Mouse (Mus musculus) right cerebral cortex, postnatal 4 days (tissue): ENCODE measurements around the gene Rbfox2.
A peak's percentile ranks its signal among the peaks of the same experiment; 100 is the strongest.
"Not testable (repeated sequence)": the region's sequence is repeated elsewhere in the genome, so short reads cannot be mapped to it uniquely, and the experiment has no call there.

Source experiments
- DNase-seq: peaks from one replicate; pipeline ENCODE4 v3.0.0-alpha.2; 2022

Rbfox2 gene

GRCm38 (mm10) chr15:77306547-77307261 is at the start of gene Rbfox2:
TSS of gene Rbfox2 (minus strand) at chr15:77307004.
- DNase-seq = peak; percentile 91

GRCm38 (mm10) chr15:77356248-77356810 is 49.5 kb upstream of the Rbfox2 start:
- no peak for DNase-seq

GRCm38 (mm10) chr15:77354848-77355551 is 48.2 kb upstream of the Rbfox2 start:
- DNase-seq = no peak

GRCm38 (mm10) chr15:77354496-77354847 is 47.7 kb upstream of the Rbfox2 start:
- no peak for DNase-seq

GRCm38 (mm10) chr15:77353764-77354163 is 47.0 kb upstream of the Rbfox2 start:
- DNase-seq = no peak

GRCm38 (mm10) chr15:77352863-77353262 is 46.1 kb upstream of the Rbfox2 start:
- DNase-seq = no peak

- DNase-seq = no peak
These were observed 43.3 kb upstream of the Rbfox2 start for GRCm38 (mm10) chr15:77350117-77350516.

GRCm38 (mm10) chr15:77348146-77348545 is 41.3 kb upstream of the Rbfox2 start:
- DNase-seq = no peak

- DNase-seq = no peak
These were observed 37.6 kb upstream of the Rbfox2 start for GRCm38 (mm10) chr15:77344127-77345125.

- peak; percentile 79 for DNase-seq
These were observed 36.8 kb upstream of the Rbfox2 start for GRCm38 (mm10) chr15:77343527-77344091.

GRCm38 (mm10) chr15:77342962-77343526 is 36.2 kb upstream of the Rbfox2 start:
- DNase-seq = no peak

- no peak for DNase-seq
These were observed 35.2 kb upstream of the Rbfox2 start for GRCm38 (mm10) chr15:77342005-77342404.

- DNase-seq = no peak
These were observed 33.8 kb upstream of the Rbfox2 start for GRCm38 (mm10) chr15:77340581-77340980.

GRCm38 (mm10) chr15:77338924-77339429 is 32.2 kb upstream of the Rbfox2 start:
- no peak for DNase-seq

GRCm38 (mm10) chr15:77338451-77338850 is 31.6 kb upstream of the Rbfox2 start:
- no peak for DNase-seq

- no peak for DNase-seq
These were observed 31.1 kb upstream of the Rbfox2 start for GRCm38 (mm10) chr15:77337926-77338325.

GRCm38 (mm10) chr15:77336968-77337341 is 30.2 kb upstream of the Rbfox2 start:
- no peak for DNase-seq

GRCm38 (mm10) chr15:77336287-77336967 is 29.6 kb upstream of the Rbfox2 start:
- peak; percentile 91 for DNase-seq

- not testable (repeated sequence) for DNase-seq
These were observed 28.4 kb upstream of the Rbfox2 start for GRCm38 (mm10) chr15:77335185-77335584.

GRCm38 (mm10) chr15:77332272-77332991 is 25.6 kb upstream of the Rbfox2 start:
- DNase-seq = peak; percentile 63

- no peak for DNase-seq
These were observed 24.6 kb upstream of the Rbfox2 start for GRCm38 (mm10) chr15:77331444-77331843.
